Mouse (Mus musculus): ENCODE data around the gene Foxk1. TPM values are rescaled to one million over a fixed set of nuclear protein-coding genes. Genes with fewer than 3 reads are reported as not detected.

The Foxk1 gene
- total RNA-seq, 2 experiments from 2014 or later: 12.2 to 14.7 TPM

GRCm38 (mm10) chr5:142504175-142504574 is 102.9 kb downstream of the Foxk1 start:
- intact Hi-C loops (cut with DNase I; ENCODE audit: low total_unique reads): loop anchor here (10.0 kb wide), 1 partner anchor 121 kb away; the partner anchor contains the start of gene Wipi2
- DNase-seq: no peak

- DNase-seq: no peak
- intact Hi-C loops (cut with DNase I; ENCODE audit: low total_unique reads): loop anchor here (5.0 to 10.0 kb wide), 2 partner anchors 41 to 119 kb away; partner anchors contain the start of gene Wipi2
Measured at GRCm38 (mm10) chr5:142505695-142506423, 104.6 kb downstream of the Foxk1 start.

GRCm38 (mm10) chr5:142509141-142510060 is 108.1 kb downstream of the Foxk1 start:
- intact Hi-C loops (cut with DNase I; ENCODE audit: low total_unique reads): loop anchor here (5.0 to 10.0 kb wide), 2 partner anchors 38 to 115 kb away; partner anchors contain the start of gene Wipi2

GRCm38 (mm10) chr5:142510061-142510414 is 108.7 kb downstream of the Foxk1 start:
- no peak for DNase-seq
- intact Hi-C loops (cut with DNase I; ENCODE audit: low total_unique reads): no loop called here

More at GRCm38 (mm10) chr5:142509141-142510060, 108.1 kb downstream of the Foxk1 start:
- no peak for DNase-seq

Other genes with a start within 250 kb of the Foxk1 start
- 1 to 10 TPM; 3.4 to 3.9 TPM for gene Ap5z1, start 62.4 kb downstream of the Foxk1 start, total RNA-seq (2021)
- under 1 TPM; 0.10 to 0.18 TPM for gene Papolb, start 128.6 kb downstream of the Foxk1 start, total RNA-seq (2021)
- gene Radil, start 149.6 kb downstream of the Foxk1 start, total RNA-seq (2021): 1 to 10 TPM; 2.3 to 2.4 TPM
- gene Mmd2, start 207.3 kb downstream of the Foxk1 start, total RNA-seq (2021): under 1 TPM in 1 of 2 experiments, not detected in 1; 0.27 TPM
- gene Wipi2, start 226.2 kb downstream of the Foxk1 start, total RNA-seq (2021): 10 to 100 TPM; 26.3 to 29.4 TPM